Mouse (Mus musculus): Measurements from ENCODE around the gene Acaca. TPM values are rescaled to one million over a fixed set of nuclear protein-coding genes. Genes with fewer than 3 reads are reported as not detected.

Acaca gene
- polyA plus RNA-seq, 1 experiment from 2014 or later = 4.8 TPM

DNA sequence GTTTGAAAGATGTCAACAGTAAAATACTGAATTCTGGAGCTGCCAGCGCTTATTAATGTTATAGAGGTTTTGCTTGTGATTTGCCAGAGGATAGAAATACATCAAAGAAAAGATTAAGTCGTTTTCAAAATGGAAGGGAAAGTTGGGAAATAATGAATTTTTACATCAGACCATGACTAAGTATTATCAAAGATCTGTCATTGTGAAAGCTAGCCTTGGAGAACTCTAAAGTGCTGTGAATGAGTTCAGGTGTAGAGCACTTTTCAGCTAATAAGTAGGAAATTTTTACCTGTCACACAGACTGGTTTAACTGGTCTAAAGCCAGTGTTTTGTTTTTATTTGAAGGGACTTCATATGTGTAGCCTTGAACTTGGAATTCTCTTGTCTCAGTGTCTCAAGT, 51.8 kb downstream of the Acaca start:
- Histone ChIP-seq H3K27ac (no peak overlapping the region), H3K4me2 (peak overlapping the region; percentile 98), H3K9ac (peak overlapping the region; percentile 85), H3K9me3 (replicated peaks) (no peaks in the 10 kb centered on the region), H3K4me1 (replicated peaks) (peaks cover 47% of the 10 kb centered on the region), H3K27me3 (no peaks in the 10 kb centered on the region), H3K36me3 (no peaks in the 10 kb centered on the region), H3K4me3 (replicated peaks) (peak overlapping the region; percentile 84)
- DNase-seq = no peak
- no peak for ATAC-seq (ENCODE audit: low read depth)
- WGBS (ENCODE audit: insufficient replicate concordance) = 62% methylated on average over 2 of the region's 2 CpGs

DNA sequence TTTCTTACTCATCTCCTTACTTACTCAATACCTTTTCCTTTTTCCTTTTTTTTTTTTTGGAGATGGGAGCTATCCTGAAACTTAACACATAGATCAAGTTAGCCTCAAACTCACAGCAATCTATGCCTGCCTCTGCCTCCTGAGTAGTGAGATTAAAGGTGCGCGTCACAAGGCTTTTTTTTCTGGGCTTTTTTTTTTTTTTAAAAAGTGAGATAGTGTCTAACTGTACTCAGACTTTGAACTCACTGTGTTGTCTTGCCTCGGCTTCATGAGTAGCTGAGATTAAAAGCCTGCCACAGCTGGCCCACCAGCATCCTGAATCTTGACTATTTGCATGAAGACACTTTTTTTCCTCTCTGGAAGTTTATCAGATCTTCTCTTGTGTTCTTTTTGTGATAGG, 59.1 kb downstream of the Acaca start:
- ATAC-seq (ENCODE audit: low read depth) = no peak
- no peaks in the 10 kb centered on the region for H3K9me3 ChIP-seq (replicated peaks)
- H3K4me2 ChIP-seq = no peak overlapping the region
- no peaks in the 10 kb centered on the region for H3K36me3 ChIP-seq
- H3K9ac ChIP-seq = no peak overlapping the region
- H3K27ac ChIP-seq = no peak overlapping the region
- no peaks in the 10 kb centered on the region for H3K27me3 ChIP-seq
- no peak overlapping the region for H3K4me3 ChIP-seq (replicated peaks)
- DNase-seq = no peak
- 47% methylated on average over 3 of the region's 3 CpGs for WGBS (ENCODE audit: insufficient replicate concordance)
- peaks cover 15% of the 10 kb centered on the region for H3K4me1 ChIP-seq (replicated peaks)

DNA sequence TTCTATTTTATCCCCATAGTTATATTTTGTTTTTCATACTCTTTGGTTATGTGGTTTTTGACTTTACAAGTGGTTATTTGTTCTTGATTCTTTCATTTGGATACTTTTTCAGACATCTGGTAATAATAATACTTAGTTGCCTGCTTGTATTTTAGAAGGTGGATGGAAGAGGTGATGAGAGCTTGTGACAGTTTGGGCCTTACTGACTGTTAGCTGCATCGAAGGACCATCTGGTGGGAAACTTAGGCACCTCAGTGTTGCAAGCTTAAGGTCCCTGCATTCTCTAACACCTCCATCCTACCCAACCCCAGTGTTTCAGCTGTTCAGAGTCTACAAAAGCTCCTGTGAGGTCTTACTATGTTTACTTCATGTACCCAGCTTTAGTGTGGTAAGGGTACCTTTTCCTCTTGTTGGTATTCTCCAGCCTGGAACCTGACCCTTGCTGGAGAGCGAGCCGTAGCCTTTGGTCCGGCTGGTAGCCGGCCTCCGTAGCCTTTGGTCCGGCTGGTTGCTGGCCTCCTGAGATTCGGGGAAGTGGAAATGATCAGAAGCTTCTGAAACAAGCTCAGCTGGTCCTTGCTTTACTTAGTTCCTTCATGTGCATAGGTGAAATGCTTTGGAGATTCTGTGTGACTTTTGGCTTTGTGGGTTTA, 61.2 kb downstream of the Acaca start:
- H3K9me3 ChIP-seq (replicated peaks) = no peaks in the 10 kb centered on the region
- H3K27ac ChIP-seq = no peak overlapping the region
- ATAC-seq (ENCODE audit: low read depth) (no peak), DNase-seq (no peak)
- no peak overlapping the region for H3K4me2 ChIP-seq
- peaks cover 8% of the 10 kb centered on the region for H3K4me1 ChIP-seq (replicated peaks)
- no peak overlapping the region for H3K9ac ChIP-seq
- H3K36me3 ChIP-seq = peaks cover 4% of the 10 kb centered on the region; the same call in 1 of the 2 replicates
- 74% methylated on average over 8 of the region's 8 CpGs for WGBS (ENCODE audit: insufficient replicate concordance)
- no peak overlapping the region for H3K4me3 ChIP-seq (replicated peaks)
- no peaks in the 10 kb centered on the region for H3K27me3 ChIP-seq

DNA sequence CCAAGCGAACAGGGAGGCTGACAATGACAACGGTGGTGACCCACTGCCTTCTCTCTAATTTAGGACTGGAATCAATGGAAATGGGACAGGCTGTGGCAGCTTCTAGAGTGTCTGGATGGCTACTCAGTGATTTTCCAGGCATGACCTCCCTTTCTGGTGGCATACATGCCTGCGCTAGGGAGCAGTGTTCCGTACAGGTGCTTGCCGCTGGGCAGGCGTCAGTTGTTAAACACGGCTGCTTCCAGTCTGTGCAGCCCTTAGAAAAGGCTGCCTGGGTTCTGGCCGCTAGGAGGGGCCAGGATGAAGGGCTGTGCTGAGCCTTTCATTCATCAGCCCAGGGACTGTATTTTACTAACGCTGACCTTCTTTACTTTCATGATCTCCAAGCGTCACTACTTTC, 63.8 kb downstream of the Acaca start:
- Histone ChIP-seq H3K4me2 (no peak overlapping the region), H3K9ac (no peak overlapping the region), H3K4me1 (replicated peaks) (peaks cover 11% of the 10 kb centered on the region), H3K27me3 (no peaks in the 10 kb centered on the region), H3K4me3 (replicated peaks) (no peak overlapping the region), H3K36me3 (peaks cover 7% of the 10 kb centered on the region; the same call in 1 of the 2 replicates), H3K27ac (no peak overlapping the region), H3K9me3 (replicated peaks) (no peaks in the 10 kb centered on the region)
- DNase-seq (no peak), ATAC-seq (ENCODE audit: low read depth) (no peak)
- 81% methylated on average over 10 of the region's 10 CpGs for WGBS (ENCODE audit: insufficient replicate concordance)

DNA sequence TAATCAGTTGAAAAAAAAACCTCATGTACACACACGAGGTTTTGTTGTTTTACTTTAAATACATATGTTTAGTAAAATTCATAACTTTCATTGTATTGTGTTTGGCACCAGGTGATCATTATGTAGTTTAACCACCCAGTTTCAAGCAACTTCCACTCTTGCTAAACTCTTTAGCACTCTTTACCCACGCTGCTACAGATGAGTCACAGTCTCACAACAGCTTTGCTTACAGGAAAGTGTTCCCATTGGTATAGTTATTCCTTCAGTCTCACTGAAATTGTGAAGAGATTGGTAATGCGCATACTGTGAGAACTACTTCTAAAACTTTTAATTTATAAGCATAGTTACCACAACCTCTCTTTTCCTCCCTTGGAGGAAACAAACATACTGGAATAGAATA, 65.3 kb downstream of the Acaca start:
- H3K27me3 ChIP-seq = no peaks in the 10 kb centered on the region
- no peak overlapping the region for H3K27ac ChIP-seq
- ATAC-seq (ENCODE audit: low read depth) (no peak), DNase-seq (no peak)
- H3K36me3 ChIP-seq = peaks cover 7% of the 10 kb centered on the region; the same call in 1 of the 2 replicates
- no peak overlapping the region for H3K4me2 ChIP-seq
- H3K4me1 ChIP-seq (replicated peaks) = peaks cover 6% of the 10 kb centered on the region
- no peak overlapping the region for H3K9ac ChIP-seq
- H3K4me3 ChIP-seq (replicated peaks) = no peak overlapping the region
- H3K9me3 ChIP-seq (replicated peaks) = no peaks in the 10 kb centered on the region
- 73% methylated on average over 3 of the region's 3 CpGs for WGBS (ENCODE audit: insufficient replicate concordance)

DNA sequence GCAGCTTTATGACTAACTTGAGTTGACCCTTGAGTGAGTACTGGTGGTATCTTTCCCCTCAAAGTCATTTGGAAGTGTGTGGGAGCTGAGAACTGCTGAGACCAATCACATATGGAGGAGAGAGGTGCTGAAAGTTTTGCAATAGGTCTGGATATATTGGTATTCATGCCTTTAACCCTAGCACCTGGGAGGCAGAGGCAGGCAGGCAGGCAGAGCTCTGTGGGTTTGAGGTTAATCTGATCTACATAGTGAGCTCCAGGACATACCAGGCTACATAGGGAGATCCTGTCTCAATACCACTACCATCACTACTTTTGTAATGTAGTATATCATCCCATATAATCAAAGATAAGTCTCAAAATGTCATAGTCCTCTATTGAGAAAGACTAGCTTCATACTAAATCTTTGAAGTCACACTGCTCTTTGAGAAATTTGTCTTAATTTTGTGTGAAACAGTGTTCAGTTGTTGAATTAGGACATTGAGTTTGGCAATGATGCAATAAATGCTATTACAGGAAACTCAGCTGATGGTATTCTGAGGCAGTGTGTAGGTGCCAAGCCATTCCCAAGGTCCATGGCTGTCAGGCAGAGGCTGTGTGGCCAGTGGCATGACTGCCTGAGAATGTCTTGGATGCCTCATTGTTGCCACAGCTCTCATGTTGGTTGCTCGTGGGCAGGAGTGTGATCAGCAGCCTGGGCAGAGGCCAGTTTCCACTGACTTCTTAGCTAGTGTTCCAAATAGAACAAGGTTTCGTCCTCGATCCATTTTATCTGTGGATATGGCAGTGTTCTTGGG, 68.3 kb downstream of the Acaca start:
- ATAC-seq (ENCODE audit: low read depth) = no peak
- H3K36me3 ChIP-seq = peaks cover 9% of the 10 kb centered on the region
- H3K9ac ChIP-seq = no peak overlapping the region
- no peak overlapping the region for H3K27ac ChIP-seq
- no peak for DNase-seq
- WGBS (ENCODE audit: insufficient replicate concordance) = 82% methylated on average over 3 of the region's 3 CpGs
- peaks cover 3% of the 10 kb centered on the region for H3K4me1 ChIP-seq (replicated peaks)
- no peaks in the 10 kb centered on the region for H3K9me3 ChIP-seq (replicated peaks)
- H3K4me2 ChIP-seq = no peak overlapping the region
- H3K27me3 ChIP-seq = no peaks in the 10 kb centered on the region
- H3K4me3 ChIP-seq (replicated peaks) = no peak overlapping the region

DNA sequence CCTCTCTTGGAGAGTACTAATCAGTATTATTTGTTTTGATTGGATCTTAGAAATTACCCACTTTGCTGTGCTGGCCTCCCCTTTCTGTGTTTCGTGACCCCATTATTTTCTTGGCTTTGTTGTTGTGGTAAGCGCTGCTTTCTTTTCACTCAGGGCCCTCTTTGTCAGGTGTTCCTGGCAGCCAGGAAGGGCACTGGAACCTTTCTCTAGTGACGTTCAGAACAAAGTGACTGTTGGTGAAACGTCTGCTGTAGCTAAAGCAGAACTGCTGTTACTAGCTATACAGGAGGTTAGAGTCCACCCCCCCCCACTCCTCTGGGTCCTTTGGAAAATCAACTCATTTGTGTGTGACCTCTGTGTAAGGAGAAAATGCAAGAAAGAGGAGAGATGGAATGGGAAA, 76.3 kb downstream of the Acaca start:
- Histone ChIP-seq H3K27me3 (no peaks in the 10 kb centered on the region), H3K4me1 (replicated peaks) (0 out of 2 replicates have a peak, but pooled peaks cover 2% of the 10 kb centered on the region), H3K36me3 (peaks cover 11% of the 10 kb centered on the region; the same call in 1 of the 2 replicates), H3K9me3 (replicated peaks) (no peaks in the 10 kb centered on the region), H3K4me3 (replicated peaks) (no peak overlapping the region), H3K27ac (no peak overlapping the region), H3K9ac (no peak overlapping the region), H3K4me2 (no peak overlapping the region)
- DNase-seq = no peak
- ATAC-seq (ENCODE audit: low read depth) = no peak
- 62% methylated on average over 4 of the region's 4 CpGs for WGBS (ENCODE audit: insufficient replicate concordance)

DNA sequence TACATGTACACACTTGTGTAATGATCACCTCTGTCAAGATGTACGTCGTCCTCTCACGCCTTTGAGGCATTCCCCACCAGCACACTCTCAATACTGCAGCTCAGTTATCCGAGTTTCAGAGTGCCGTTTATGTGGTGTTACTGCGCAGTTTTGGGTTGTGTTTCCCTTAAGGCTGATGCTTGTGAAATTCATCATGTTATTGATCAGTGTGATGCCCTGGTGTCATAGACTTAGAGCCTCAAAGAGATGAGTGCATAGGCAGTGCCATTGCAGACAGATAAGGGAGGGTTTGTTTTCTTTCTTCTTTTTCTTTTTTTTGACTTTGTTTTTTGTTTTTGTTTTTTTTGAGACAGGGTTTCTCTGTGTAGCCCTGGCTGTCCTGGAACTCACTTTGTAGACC, 81.4 kb downstream of the Acaca start:
- H3K4me2 ChIP-seq = no peak overlapping the region
- 85% methylated on average over 6 of the region's 6 CpGs for WGBS (ENCODE audit: insufficient replicate concordance)
- ATAC-seq (ENCODE audit: low read depth) = no peak

DNA sequence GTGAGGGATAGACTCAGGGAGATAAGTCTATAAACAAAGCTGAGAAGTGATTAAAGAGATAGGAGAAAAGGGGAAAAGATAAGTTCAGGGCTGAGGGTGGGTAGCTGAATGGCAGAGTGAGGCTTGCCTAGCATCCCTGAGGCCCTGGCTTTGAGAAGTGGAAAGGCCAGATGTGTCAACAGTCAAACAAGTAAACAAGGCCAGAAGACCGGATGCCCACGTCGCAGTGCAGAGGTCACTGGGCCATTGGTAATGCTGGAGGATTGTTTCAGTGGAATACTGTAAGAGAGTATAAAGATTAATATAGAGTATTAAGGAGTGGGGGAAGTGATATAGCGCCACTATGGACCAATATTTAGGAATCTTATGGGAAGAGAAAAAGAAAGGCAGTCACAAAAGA, 89.5 kb downstream of the Acaca start:
- WGBS (ENCODE audit: insufficient replicate concordance) = 64% methylated on average over 4 of the region's 4 CpGs
- Histone ChIP-seq H3K36me3 (peaks cover 19% of the 10 kb centered on the region), H3K27me3 (no peaks in the 10 kb centered on the region), H3K4me1 (replicated peaks) (0 out of 2 replicates have a peak, but pooled peaks cover 6% of the 10 kb centered on the region), H3K4me3 (replicated peaks) (no peak overlapping the region), H3K9ac (no peak overlapping the region), H3K27ac (no peak overlapping the region), H3K4me2 (no peak overlapping the region), H3K9me3 (replicated peaks) (no peaks in the 10 kb centered on the region)
- ATAC-seq (ENCODE audit: low read depth) = no peak
- no peak for DNase-seq

More for the DNA sequence above, 81.4 kb downstream of the Acaca start:
- peaks cover 14% of the 10 kb centered on the region; the same call in 1 of the 2 replicates for H3K36me3 ChIP-seq
- H3K27ac ChIP-seq = no peak overlapping the region
- H3K27me3 ChIP-seq = no peaks in the 10 kb centered on the region
- no peaks in the 10 kb centered on the region for H3K4me1 ChIP-seq (replicated peaks)
- no peaks in the 10 kb centered on the region for H3K9me3 ChIP-seq (replicated peaks)
- no peak overlapping the region for H3K9ac ChIP-seq
- H3K4me3 ChIP-seq (replicated peaks) = no peak overlapping the region
- DNase-seq = no peak

DNA sequence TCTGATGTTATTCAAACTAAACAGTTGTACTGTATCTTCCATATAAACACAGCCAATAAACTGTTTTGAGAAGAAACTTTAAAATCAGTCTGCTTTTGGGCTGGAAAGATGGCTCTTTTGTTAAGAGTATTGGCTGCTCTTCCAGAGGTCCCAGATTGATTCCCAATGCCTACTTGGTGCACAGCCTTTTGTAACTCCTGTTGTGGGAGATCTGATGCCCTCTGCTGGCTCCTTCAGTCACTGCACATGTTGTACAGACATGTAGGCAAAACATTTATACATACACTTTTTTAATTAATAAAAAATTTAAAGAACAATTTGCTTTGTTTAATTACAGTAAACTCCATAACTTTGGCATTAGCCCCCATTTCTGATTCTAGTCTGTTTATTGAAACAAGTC, 114.1 kb downstream of the Acaca start:
- Histone ChIP-seq H3K4me1 (replicated peaks) (no peaks in the 10 kb centered on the region), H3K36me3 (peaks cover 21% of the 10 kb centered on the region), H3K27me3 (no peaks in the 10 kb centered on the region), H3K9me3 (replicated peaks) (no peaks in the 10 kb centered on the region), H3K27ac (no peak overlapping the region), H3K9ac (no peak overlapping the region), H3K4me2 (no peak overlapping the region), H3K4me3 (replicated peaks) (no peak overlapping the region)
- peak; percentile 36 for DNase-seq
- no peak for ATAC-seq (ENCODE audit: low read depth)

DNA sequence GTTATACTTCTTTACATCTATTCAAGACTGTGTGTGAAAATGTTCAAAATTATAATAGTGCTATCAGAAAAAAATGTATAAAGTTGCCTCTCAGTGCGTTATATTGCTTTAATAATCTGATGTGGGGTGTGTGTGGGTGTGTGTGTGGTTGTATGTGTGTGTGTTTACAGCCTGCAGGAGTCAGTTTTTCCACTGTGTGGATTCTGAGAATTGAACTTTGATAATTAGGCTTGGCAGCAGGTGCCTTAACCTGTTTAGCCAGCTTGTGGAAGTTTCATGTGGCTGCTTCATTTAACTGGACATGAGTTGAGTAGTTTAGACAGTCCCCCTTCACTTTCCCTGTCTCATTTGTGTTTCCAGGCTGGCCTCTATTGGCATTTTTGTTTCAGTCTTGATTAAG, 117.9 kb downstream of the Acaca start:
- ATAC-seq (ENCODE audit: low read depth) = no peak
- H3K4me3 ChIP-seq (replicated peaks) = no peak overlapping the region
- WGBS (ENCODE audit: insufficient replicate concordance) = 64% methylated on average over 1 of the region's 1 CpGs
- H3K4me2 ChIP-seq = no peak overlapping the region
- no peak for DNase-seq
- no peaks in the 10 kb centered on the region for H3K4me1 ChIP-seq (replicated peaks)
- H3K36me3 ChIP-seq = peaks cover 39% of the 10 kb centered on the region
- no peaks in the 10 kb centered on the region for H3K27me3 ChIP-seq
- H3K9ac ChIP-seq = no peak overlapping the region
- H3K9me3 ChIP-seq (replicated peaks) = no peaks in the 10 kb centered on the region
- no peak overlapping the region for H3K27ac ChIP-seq

DNA sequence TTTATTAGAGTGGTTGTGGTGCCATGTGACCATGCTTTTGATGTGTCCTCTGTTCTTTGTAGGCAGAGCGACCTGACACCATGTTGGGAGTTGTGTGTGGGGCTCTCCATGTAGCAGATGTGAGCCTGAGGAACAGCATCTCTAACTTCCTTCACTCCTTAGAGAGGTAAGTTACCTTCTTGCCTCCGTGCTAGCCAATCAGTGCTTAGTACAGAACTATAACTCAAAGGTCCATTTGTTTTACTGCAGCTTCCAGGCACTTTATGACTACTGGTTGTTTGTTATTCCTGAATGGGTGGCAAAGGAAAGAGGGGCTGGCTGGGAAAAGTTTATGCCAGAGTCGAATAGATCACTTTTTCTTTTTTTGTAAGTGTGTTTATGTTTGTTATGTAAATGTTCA, 121.7 kb downstream of the Acaca start:
- DNase-seq = no peak
- H3K4me2 ChIP-seq = no peak overlapping the region
- 72% methylated on average over 3 of the region's 3 CpGs for WGBS (ENCODE audit: insufficient replicate concordance)
- no peak overlapping the region for H3K27ac ChIP-seq
- H3K9ac ChIP-seq = no peak overlapping the region
- no peaks in the 10 kb centered on the region for H3K4me1 ChIP-seq (replicated peaks)
- peaks cover 47% of the 10 kb centered on the region for H3K36me3 ChIP-seq
- H3K4me3 ChIP-seq (replicated peaks) = no peak overlapping the region
- no peak for ATAC-seq (ENCODE audit: low read depth)
- no peaks in the 10 kb centered on the region for H3K27me3 ChIP-seq
- no peaks in the 10 kb centered on the region for H3K9me3 ChIP-seq (replicated peaks)

All from liver, embryonic 13.5 days (tissue).